Mouse (Mus musculus) R1 (cell line): ENCODE measurements around the gene Nrap.

ENCODE experiments used
- DNase-seq: peaks from one replicate; pipeline ENCODE4 v3.0.0-alpha.2; 2018; ENCODE audit warnings: low read depth, low spot score

The Nrap gene

DNA sequence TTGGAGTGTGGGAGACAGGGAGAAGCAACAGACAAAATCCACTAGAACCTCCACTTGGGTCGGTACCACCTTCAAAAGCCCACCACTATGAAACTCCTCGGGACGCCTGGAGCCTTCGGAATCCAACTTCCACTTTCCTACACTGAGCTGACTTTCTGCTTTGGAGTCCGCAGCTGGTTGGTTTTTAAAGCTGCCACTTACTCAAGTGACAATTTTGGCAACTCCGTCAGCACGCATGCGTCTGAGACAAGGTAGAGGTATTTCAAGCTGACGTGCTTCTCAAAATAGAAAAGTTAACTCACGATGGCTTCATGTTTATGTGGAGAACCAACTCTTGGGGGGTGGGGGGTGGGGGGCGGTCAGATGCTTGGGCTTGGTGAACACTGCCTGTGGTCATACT lies at the start of gene Nrap:
TSS of gene Nrap (minus strand) at position 159 of the 400 bp plus-strand sequence.
- no peak for DNase-seq

DNA sequence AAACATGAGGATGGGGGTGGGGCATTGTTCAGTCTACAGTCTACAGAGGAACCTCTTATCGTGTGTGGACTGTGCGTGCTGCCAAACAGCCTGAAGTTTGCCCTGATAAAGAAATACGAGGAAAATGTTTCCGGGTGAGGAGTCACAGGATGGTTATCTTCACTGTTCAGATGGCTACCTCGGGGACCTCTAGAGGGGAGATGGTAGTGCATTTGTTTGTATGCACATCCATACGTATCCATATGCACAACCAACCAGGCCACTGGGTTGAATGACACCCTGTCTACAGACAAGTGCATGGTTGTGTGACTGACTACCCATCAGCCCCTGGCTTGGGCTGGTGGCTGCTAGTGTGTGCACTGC lies 49.2 kb upstream of the Nrap start:
- DNase-seq: no peak

DNA sequence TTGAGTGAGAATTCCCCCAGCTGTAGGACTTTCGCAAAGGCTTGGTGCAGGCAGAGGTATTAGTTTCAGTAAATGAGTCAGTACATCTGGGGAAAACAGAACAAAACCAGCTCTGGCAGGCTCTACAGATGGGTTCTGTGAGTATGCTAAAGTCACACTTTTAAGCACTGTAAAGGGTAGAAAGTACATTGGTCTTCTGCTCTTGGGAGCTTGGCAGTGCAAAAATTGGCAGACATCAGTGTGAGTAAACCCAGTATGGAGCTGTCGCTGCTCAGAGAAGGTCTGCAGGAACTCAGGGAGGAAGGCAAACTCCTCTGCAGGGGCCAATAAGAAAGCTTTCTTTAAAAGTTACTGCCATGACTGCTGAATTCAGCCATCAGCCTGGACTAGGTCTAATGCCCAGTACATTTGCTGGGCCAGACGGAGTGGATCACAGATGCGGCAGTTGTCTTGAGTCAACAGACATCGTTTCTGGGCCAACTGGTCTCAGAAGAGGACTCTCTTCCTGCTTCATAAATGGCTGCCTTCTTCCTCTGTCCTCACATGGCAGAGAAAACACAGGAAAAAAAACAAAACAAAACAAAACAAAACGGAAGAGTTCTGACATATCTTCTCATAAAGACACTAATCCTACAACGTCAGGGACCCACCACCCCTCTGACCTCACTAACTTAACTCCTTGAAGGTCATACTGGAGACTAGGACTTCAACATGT lies 48.7 kb upstream of the Nrap start:
- no peak for DNase-seq

DNA sequence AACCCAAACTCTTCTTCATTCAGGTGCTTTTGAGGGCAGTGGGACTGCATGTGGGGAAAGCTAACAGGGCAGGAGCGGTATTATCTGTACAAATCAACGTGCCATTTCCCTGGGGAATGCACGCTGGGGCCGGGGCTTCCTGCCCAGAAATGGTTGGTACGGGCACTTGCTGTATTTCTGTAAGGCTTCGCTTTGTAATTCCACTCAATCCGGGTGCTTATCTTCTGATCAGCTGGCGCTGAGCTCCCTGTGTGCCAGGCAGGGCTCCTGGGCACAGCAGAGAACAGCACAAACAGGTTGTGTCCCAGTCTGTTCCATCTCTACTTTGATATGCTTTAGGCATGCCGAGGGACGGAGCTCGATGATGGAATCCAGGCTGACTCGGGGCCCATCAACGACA lies 46.5 kb upstream of the Nrap start:
- no peak for DNase-seq

DNA sequence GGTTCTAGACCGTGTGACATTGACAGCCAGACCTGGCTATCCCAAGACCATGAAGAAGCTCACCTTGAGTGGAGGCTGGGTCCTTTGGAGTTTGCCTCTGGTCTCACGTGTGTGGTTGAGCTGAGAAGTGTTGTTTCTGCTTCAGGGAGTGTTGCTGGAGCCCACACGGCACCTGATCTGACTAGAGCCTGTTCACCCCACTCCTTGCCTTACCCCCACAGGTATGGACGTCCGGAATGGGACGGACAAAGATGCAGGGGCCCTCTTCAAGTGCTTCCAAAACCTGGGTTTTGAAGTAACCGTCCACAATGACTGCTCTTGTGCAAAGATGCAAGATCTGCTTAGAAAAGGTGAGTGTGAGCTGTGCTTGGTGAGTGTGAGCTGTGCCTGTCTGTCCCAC lies 43.7 kb upstream of the Nrap start:
- no peak for DNase-seq

DNA sequence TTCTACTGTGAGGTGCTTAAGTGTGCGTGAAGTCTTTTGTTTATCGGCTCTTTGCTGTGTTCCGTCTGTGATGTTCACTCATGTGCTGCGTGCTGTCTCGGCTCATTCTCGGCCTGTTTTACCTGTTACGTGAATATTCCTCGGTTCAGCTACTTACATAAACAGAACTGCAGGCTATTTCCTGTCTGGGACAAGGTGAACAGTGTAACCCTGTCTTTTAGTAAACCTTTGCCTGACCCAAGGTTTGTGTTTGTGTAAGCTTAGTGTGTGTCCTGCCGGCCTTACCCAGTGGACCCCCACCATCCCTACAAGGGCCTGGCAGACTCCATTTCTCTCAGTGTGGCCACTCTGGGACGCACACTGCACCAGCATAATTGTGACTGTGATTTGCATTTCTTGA lies 42.9 kb upstream of the Nrap start:
- DNase-seq: no peak

DNA sequence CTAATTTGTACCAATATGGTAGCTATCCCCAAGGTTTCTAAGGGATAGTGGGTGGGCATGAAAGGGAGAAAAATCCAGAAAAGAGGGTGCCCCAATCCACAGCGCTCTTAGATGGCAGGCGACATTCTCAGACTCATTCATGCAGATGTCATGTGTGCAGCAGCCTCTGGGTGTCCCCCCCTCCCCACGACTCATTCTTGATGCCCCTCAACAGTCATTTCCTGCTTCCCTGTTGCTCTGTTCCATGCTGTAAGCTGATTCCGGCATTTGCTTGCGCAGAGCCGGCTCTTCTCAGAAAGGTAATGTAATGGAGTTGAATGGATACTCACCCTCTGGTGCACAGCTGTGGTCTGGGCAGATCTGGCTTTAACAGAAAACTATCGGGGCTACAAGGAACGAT lies 40.5 kb upstream of the Nrap start:
- no peak for DNase-seq

DNA sequence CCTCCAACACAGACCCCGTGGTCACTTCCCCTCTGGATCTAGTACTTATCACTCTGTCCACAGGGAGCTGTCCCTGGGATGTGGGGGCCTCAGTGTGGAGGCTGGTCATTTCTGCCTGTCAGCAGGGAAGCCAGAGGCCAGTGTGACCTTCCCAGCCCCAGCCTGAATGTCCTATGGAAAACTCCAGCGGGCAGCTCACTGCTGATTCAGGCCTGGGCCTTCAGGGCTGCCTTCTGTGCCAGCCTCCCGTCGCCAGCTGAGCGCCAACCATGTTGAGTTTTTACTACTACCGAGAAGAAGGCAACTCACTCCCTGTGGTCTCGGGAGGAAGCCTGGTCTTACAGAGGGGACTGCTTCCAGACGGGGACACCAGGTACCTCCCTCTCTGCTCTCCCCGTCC lies 35.7 kb upstream of the Nrap start:
- no peak for DNase-seq

DNA sequence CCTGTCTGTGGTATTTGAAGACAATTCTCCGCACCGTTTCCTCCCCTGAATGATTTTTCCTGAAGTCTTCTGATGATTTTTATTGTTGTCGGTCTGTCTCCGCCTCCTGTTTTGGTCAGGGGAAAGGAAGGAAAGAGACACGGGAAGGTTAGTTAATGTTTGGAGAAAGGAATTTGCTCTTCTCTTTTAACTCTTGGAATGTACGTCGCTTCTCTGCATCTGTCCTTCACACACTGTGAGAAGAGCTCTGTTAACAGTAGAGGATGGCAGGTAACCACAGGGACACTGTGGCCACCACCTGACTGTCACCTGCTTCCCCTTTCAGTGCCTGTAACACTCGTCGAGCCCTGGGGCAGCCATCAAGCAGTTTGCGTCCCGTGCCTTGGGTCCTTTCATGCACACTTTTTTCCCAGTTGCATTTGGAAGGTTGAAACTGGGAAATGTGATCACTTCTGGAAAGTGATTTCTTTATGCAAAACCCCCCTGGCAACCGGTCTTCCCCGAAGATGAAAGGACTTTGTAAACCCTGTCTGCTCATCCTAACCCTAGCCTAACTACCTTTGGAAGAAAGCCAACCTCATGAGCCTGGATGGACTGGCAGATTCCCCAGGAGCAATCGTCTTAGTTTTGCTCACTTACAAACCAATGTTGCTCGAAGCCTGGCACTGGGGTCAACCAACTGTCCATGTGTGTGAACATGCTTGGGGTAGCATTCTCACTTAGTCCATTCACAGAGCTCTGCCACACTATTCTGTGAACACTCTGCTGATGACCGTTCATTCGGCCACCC lies 35.0 kb upstream of the Nrap start:
- no peak for DNase-seq

DNA sequence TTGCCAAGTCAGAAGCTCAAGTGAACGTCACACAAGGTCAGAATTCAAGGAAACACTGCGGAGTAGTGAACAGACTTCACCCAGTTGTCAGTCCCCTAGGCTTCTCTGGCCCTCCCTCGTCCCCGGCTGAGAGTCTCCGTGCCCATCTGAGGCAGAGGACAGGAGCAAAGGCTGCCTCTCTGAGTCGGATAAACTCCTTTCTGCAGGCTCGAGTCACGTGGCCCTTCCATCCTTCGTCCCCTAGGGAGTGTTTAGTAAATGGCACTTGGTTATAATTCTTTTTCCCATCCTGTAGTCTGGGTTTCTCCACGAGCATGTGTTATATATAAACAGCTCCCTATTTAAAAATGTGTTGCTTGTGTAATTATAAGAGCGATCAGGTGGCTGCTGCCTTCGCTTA lies 33.5 kb upstream of the Nrap start:
- no peak for DNase-seq

DNA sequence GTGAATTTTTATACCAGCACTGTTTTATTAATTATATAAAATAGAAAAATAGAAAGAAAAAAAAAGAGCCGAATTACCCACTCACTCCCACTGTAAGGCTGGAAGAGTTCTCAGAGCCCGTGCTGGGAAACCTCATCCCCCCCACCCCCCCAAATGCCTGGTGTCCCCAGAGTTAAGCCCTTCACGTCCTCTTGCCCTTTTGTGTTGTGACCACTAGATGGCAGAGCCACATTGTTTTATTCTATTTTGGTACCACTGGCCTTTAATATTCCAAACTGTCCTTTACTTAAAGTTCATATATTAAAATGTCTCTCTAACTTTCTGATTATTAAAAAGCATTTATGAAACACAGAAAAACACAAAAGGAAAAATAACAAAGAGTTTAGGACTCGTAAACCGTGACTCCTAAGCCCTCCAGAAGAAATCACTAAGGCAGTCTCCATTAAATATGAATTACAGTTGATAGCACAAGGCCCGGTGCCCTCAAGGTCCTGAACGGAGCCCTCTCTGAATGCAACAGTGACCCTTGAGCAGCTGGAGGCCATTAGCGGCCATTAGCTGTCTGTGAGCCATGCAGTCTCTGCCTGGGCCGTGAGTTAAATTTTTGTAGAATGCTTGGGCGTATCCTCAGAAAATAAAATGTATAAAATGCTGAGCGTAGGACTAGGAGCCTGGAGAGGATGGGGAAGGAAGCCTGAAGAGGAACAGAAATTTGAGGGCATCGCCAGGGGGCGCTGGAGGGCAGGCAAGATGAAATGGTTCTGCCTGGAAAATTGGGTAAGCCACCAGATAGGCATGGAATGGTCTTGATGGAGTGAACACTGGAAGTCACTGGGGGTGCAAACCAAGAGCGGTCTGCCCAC lies 32.9 kb upstream of the Nrap start:
- DNase-seq: peak; percentile 75

DNA sequence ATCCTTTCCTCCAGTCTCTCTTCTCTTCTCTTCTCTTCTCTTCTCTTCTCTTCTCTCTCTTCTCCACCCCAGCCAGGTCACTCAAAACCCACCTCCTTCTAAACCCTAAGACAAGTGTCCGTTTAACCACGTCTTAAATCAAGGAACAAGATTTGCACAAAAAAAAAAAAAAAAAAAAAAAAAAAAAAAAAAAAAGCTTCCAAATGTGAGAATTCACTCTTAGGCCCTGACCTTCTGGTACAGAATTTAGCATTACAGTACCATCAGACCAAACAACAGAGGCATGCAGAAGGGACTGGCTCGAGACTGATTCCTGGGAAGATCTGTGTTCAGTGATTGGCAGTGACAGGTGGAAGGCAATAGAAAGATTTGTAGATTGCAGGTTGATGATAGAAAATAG lies 30.5 kb upstream of the Nrap start:
- no peak for DNase-seq

DNA sequence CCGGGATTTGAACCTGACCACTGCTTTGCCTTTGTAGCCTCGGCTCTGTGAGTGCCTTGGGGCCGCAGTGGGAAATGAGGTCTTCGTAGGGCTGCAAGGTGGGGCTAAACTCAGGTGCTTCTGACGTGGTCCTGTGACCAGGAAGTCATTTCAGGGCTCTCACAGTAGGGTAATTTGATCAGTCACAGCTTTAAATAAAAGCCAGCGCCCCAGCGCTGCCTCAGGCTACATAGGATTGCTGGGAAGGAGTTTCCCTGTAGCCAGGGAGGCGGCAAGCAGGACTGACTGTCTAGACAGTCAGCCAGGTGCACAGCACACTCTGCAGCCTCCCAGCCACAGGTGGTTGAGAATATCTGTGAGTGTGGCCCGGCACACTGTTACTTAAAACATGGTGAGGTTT lies 29.6 kb upstream of the Nrap start:
- peak; percentile 48 for DNase-seq

DNA sequence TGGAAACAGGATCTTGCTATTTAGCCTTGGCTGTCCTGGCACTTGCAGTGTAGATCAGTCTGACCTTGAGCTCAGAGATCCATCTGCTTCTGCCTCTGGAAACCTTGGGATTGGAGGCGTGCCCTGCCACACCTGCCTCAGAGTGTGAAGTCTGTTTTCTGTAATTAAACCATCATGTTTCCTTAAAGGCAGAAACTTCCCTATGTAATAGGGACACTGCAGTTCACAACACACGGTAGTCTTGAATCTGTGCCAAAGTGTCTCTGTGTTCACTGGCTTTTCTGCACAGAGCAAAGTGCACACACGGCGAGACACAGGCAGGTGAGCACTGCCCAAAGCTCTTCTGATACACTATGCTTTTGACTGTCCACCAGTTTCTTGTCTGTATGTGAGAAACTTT lies 28.6 kb upstream of the Nrap start:
- DNase-seq: no peak

DNA sequence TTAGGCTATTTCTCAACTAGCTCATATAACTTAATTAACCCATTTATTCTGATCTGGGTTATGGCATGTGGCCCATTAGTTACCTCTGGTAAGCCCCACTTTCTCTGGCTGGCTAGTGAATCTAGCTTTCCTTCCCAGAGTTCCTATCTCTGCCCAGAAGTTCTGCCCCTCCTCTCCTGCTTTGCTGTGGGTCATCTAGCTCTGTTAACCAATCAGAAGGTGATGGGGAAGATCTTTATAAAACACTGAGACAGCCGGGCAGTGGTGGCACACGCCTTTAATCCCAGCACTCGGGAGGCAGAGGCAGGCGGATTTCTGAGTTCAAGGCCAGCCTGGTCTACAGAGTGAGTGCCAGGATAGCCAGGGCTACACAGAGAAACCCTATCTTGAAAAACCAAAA lies 20.0 kb upstream of the Nrap start:
- DNase-seq: peak; percentile 74

DNA sequence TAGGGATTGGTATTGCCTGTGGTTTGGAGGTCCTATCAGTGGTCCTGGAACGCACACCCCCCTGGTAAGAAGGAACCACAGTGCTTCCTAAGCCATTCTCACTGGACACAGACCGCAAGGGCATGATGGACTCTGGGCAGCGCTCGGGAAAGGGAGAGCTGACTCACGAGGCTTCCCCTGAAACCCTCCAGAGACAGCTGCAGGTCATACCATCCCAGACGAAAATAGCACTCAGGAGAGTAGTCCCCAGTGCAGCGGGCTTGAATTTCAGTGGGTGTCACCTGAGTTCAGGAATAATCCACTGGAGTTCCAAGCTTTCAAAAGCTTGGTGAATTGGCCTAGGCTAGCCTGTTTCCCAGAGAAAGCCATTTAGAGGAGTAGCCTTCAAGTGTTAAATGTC lies 16.7 kb upstream of the Nrap start:
- DNase-seq: no peak

DNA sequence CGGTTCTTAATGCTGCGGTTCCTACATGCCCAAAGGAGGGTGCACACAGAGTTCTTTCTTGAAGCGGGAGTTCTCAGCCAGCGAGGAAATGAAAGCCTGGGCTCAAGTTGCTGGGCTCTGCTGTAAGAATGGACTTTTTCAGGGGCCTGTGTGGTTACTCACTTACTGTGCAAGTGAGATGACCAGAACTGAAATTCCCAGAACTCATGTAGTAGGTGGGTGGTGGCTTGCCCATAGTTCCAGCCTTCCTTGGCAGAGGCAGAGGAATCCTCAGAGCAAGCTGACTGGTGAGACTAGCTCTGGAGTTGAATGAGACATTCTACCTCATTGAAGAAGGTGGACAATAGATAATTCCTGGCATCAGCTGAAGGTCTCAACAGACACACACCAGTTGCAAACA lies 16.0 kb upstream of the Nrap start:
- DNase-seq: no peak

DNA sequence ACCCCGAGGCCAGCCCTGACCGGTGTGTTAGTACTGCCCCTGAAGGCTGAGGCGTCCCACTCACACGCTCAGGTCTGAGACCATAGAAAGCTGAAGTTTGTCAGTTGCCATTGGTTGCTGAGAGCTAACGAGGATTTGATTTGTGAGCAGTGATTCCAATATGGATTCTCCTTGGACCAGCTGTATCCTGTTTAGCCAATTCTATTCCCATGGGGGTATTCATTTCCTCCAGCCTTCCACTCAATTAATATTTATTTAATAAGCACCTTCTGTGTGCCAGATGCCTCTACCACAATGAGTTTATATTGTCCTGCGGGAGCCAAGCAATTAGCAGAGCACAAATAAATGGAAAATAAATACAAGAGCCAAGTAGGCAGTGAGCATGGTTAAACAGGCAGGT lies 12.0 kb upstream of the Nrap start:
- no peak for DNase-seq

DNA sequence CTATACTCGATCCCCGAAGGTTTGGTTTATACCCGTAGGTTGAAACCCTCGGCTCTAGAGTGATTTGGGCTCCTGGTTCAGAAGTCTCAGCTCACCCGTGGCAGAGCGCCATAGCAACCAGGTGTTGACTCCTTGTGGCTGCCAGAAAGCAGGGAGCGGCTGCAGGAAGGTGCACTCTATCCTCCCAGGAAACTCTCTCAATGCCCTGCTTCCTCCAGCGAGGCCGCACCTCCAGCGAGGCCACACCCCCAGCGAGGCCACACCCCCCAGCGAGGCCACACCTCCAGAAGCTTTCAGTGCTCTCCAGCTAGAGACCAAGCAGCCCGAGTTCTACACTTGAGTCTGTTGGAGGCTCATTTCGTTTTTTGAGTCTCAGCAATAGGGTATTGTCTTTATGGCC lies 10.4 kb upstream of the Nrap start:
- peak; percentile 90 for DNase-seq

DNA sequence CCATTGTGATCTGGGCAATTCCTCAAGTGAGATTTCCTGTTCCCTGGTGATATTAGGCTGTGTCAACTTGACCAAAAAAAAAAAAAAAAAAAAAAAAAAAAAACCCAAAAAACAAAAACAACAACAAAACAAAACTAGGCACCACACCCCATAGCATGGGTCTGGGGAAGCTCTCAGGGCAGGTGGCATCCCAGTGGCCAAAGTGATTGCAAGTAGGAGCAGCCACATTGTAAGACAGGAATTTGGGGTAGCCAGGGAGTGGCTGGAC lies 8.6 kb upstream of the Nrap start:
- DNase-seq: peak; percentile 12

DNA sequence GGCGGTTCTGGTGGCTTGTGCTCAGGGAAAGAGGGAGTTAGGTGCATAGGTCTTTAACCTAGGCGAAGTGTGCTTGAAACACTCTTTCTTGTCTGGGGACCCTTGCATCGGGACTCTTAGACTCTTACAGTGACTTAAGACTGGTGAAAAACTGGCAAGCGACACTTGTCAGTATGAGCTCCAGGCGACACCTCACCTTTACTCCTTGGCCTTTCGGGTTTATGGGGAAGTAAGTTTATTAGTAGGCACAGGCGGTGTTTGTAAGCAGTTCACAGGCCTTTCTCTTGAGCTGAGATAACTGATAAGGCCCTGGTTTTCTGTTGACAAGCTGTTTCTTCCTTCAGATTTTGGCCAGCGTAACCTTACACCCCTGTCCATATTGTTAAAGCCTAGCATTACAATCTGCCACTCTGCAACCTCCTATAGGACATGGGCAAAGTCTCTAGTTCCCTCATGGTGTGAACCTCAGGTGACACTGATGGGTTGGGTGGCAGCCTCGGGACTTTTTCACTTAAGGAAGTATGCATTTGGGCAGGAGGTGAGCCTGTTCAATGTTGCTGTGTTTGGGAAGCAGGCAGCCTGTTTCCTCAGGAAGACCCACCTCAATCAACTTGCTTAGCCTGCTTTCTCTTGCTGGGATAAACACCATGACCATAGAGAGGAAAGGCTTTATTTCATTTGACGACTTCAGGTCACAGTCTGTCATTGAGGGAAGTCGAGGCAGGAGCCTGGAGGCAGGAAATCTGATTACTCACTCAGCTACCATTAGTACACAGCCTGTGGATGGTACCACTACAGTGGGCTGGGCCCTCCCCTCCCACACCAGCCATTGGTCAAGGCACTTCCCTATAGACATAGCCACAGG lies 8.1 kb upstream of the Nrap start:
- no peak for DNase-seq
